Mouse (Mus musculus): ENCODE data around the gene Apba2.

Gene Apba2

GRCm38 (mm10) chr7:64501536-64502270 lies at the start of gene Apba2:
Apba2 (plus strand) TSS chr7:64501706.
- DNase-seq (ENCODE audit: extremely low spot score, low read depth, low spot score): no peak

GRCm38 (mm10) chr7:64451861-64452382 lies 49.6 kb upstream of the Apba2 start:
- no peak for DNase-seq (ENCODE audit: extremely low spot score, low read depth, low spot score)

GRCm38 (mm10) chr7:64452471-64453222 lies 48.9 kb upstream of the Apba2 start:
- DNase-seq (ENCODE audit: extremely low spot score, low read depth, low spot score): no peak

- DNase-seq (ENCODE audit: extremely low spot score, low read depth, low spot score): no peak
These were observed 45.3 kb upstream of the Apba2 start for GRCm38 (mm10) chr7:64456176-64456575.

- DNase-seq (ENCODE audit: extremely low spot score, low read depth, low spot score): no peak
These were observed 44.8 kb upstream of the Apba2 start for GRCm38 (mm10) chr7:64456676-64457075.

- DNase-seq (ENCODE audit: extremely low spot score, low read depth, low spot score): no peak
These were observed 43.7 kb upstream of the Apba2 start for GRCm38 (mm10) chr7:64457811-64458210.

- DNase-seq (ENCODE audit: extremely low spot score, low read depth, low spot score): no peak
These were observed 4.1 kb upstream of the Apba2 start for GRCm38 (mm10) chr7:64497438-64497837.

GRCm38 (mm10) chr7:64502271-64503180 lies 1.0 kb downstream of the Apba2 start:
- DNase-seq (ENCODE audit: extremely low spot score, low read depth, low spot score): no peak

GRCm38 (mm10) chr7:64503641-64504040 lies 2.1 kb downstream of the Apba2 start:
- DNase-seq (ENCODE audit: extremely low spot score, low read depth, low spot score): no peak

- DNase-seq (ENCODE audit: extremely low spot score, low read depth, low spot score): no peak
These were observed 3.3 kb downstream of the Apba2 start for GRCm38 (mm10) chr7:64504691-64505231.

- no peak for DNase-seq (ENCODE audit: extremely low spot score, low read depth, low spot score)
These were observed 4.1 kb downstream of the Apba2 start for GRCm38 (mm10) chr7:64505571-64505970.

- DNase-seq (ENCODE audit: extremely low spot score, low read depth, low spot score): no peak
These were observed 7.3 kb downstream of the Apba2 start for GRCm38 (mm10) chr7:64508826-64509225.

GRCm38 (mm10) chr7:64509911-64510310 lies 8.4 kb downstream of the Apba2 start:
- DNase-seq (ENCODE audit: extremely low spot score, low read depth, low spot score): no peak

- DNase-seq (ENCODE audit: extremely low spot score, low read depth, low spot score): no peak
These were observed 9.2 kb downstream of the Apba2 start for GRCm38 (mm10) chr7:64510526-64511210.

GRCm38 (mm10) chr7:64513621-64514020 lies 12.1 kb downstream of the Apba2 start:
- no peak for DNase-seq (ENCODE audit: extremely low spot score, low read depth, low spot score)

- no peak for DNase-seq (ENCODE audit: extremely low spot score, low read depth, low spot score)
These were observed 13.8 kb downstream of the Apba2 start for GRCm38 (mm10) chr7:64515280-64515679.

GRCm38 (mm10) chr7:64515891-64516290 lies 14.4 kb downstream of the Apba2 start:
- no peak for DNase-seq (ENCODE audit: extremely low spot score, low read depth, low spot score)

- DNase-seq (ENCODE audit: extremely low spot score, low read depth, low spot score): no peak
These were observed 17.6 kb downstream of the Apba2 start for GRCm38 (mm10) chr7:64519091-64519490.

GRCm38 (mm10) chr7:64519521-64519920 lies 18.0 kb downstream of the Apba2 start:
- no peak for DNase-seq (ENCODE audit: extremely low spot score, low read depth, low spot score)

- DNase-seq (ENCODE audit: extremely low spot score, low read depth, low spot score): no peak
These were observed 20.3 kb downstream of the Apba2 start for GRCm38 (mm10) chr7:64521695-64522408.
